Mouse (Mus musculus) embryonic facial prominence, embryonic 15.5 days (tissue): ENCODE data around the gene Ifna6. TPM values are rescaled to one million over a fixed set of nuclear protein-coding genes. Genes with fewer than 3 reads are reported as not detected.

Experiments used
- ATAC-seq: fragments of 200-750 bp; cut with Nextera tagmentation; 2 replicates; pipeline ENCODE4 v1.8.0; 2017; ENCODE audit warnings: low read depth, moderate TSS enrichment; ENCODE audit not compliant: insufficient number of reproducible peaks, low FRiP score, low TSS enrichment
- H3K27ac ChIP-seq: fragments of 300-500 bp; sonication (generic); replicated peaks from 2 replicates; pipeline ENCODE4 v1.5.1; 2015; ENCODE audit warnings: mild to moderate bottlenecking, inconsistent platforms
- H3K27me3 ChIP-seq: fragments of 300-500 bp; sonication (generic); 2 replicates; pipeline ENCODE4 v1.6.1; 2015; ENCODE audit warnings: inconsistent platforms
- H3K36me3 ChIP-seq: fragments of 300-500 bp; sonication (generic); 2 replicates; pipeline ENCODE4 v1.6.1; 2015; ENCODE audit warnings: mild to moderate bottlenecking, inconsistent platforms
- H3K4me1 ChIP-seq: fragments of 300-500 bp; sonication (generic); 2 replicates; pipeline ENCODE4 v1.6.1; 2015; ENCODE audit warnings: inconsistent platforms
- H3K4me2 ChIP-seq: fragments of 300-500 bp; sonication (generic); replicated peaks from 2 replicates; pipeline ENCODE4 v1.6.1; 2015; ENCODE audit warnings: mild to moderate bottlenecking, inconsistent platforms
- H3K4me3 ChIP-seq: fragments of 300-500 bp; sonication (generic); replicated peaks from 2 replicates; pipeline ENCODE4 v1.5.1; 2015; ENCODE audit warnings: mild to moderate bottlenecking, inconsistent platforms
- H3K9ac ChIP-seq: fragments of 300-500 bp; sonication (generic); 2 replicates; pipeline ENCODE4 v1.6.1; 2015; ENCODE audit warnings: inconsistent platforms
- H3K9me3 ChIP-seq: fragments of 300-500 bp; sonication (generic); replicated peaks from 2 replicates; pipeline ENCODE4 v1.6.1; 2016; ENCODE audit warnings: inconsistent platforms
- WGBS: fragments of 180-500 bp; shearing (Covaris S2); methylation state at CpG from one replicate; pipeline ENCODE4 v1.1.7; 2015; 5-methylcytosine and 5-hydroxymethylcytosine counted together
- polyA plus RNA-seq: library from polyadenylated mRNA; unstranded; fragments of >200 nt; fragmentation: Nextera tagmentation; extraction: Ambion mirVana; gene quantifications from 2 replicates; pipeline ENCODE4 v1.2.1, GENCODE M21; 2015

The Ifna6 gene
- polyA plus RNA-seq, 1 experiment from 2014 or later = not detected

DNA sequence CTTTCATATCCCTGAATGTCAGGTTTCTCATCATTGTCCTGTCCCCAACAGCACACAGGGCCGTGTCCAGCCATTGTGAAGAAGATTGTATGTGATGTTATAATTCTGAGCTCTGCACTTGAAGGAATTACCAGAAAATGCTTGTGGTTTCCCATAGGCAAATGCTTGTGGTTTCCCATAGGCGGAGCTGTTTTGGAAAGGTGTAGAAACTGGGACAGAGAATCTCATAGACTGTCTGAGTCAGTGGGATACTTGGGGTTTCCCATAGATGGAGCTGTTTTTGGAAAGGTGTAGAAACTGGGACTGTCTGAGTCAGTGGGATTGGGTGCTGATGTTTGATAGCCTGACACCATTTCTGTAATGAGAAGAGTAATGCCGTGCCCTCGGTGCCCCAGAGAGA, 49.3 kb downstream of the Ifna6 start:
- Histone ChIP-seq H3K4me3 (no peak overlapping the region), H3K9ac (no peak overlapping the region), H3K4me2 (no peak overlapping the region), H3K27ac (no peak overlapping the region), H3K27me3 (peaks cover 3% of the 10 kb centered on the region; the same call in 1 of the 2 replicates), H3K9me3 (no peaks in the 10 kb centered on the region), H3K4me1 (no peaks in the 10 kb centered on the region), H3K36me3 (no peaks in the 10 kb centered on the region)
- 75% methylated on average over 4 of the region's 4 CpGs for WGBS
- no peak for ATAC-seq

Other genes with a start within 250 kb of the Ifna6 start
- gene Ifna9, start 235.0 kb upstream of the Ifna6 start, polyA plus RNA-seq = not detected in 2 replicates
- not detected in 2 replicates for gene Ifna12, start 224.0 kb upstream of the Ifna6 start, polyA plus RNA-seq
- gene C87499, start 193.0 kb upstream of the Ifna6 start, polyA plus RNA-seq = not detected in 2 replicates
- not detected in 2 replicates for gene Ifna13, start 183.0 kb upstream of the Ifna6 start, polyA plus RNA-seq
- not detected in 2 replicates for gene Ifna16, start 150.5 kb upstream of the Ifna6 start, polyA plus RNA-seq
- gene Ifna2, start 143.5 kb upstream of the Ifna6 start, polyA plus RNA-seq = not detected in 2 replicates
- not detected in 2 replicates for gene Ifnab, start 136.1 kb upstream of the Ifna6 start, polyA plus RNA-seq
- gene Gm26566, start 105.6 kb upstream of the Ifna6 start, polyA plus RNA-seq = 0.72 and 1.2 TPM in 2 replicates
- 90.9 and 93.4 TPM in 2 replicates for gene Klhl9, start 105.0 kb upstream of the Ifna6 start, polyA plus RNA-seq
- not detected in 2 replicates for gene Gm13271, start 72.5 kb upstream of the Ifna6 start, polyA plus RNA-seq
- gene Gm13283, start 67.3 kb upstream of the Ifna6 start, polyA plus RNA-seq = 0.32 and 0.75 TPM in 2 replicates
- 0.49 and 0.58 TPM in 2 replicates for gene Gm13290, start 53.6 kb upstream of the Ifna6 start, polyA plus RNA-seq
- not detected in 2 replicates for gene Gm13289, start 50.5 kb upstream of the Ifna6 start, polyA plus RNA-seq
- gene Gm13272, start 47.6 kb upstream of the Ifna6 start, polyA plus RNA-seq = not detected in 2 replicates
- gene Ifnz, start 45.3 kb upstream of the Ifna6 start, polyA plus RNA-seq = 0.28 and 0.69 TPM in 2 replicates
- gene Gm13276, start 41.7 kb upstream of the Ifna6 start, polyA plus RNA-seq = 1.0 TPM in 1 of 2 replicates, not detected in the other
- gene Gm13277, start 38.8 kb upstream of the Ifna6 start, polyA plus RNA-seq = not detected in 2 replicates
- not detected in 2 replicates for gene Gm13278, start 35.9 kb upstream of the Ifna6 start, polyA plus RNA-seq
- gene Gm13275, start 32.9 kb upstream of the Ifna6 start, polyA plus RNA-seq = not detected in 2 replicates
- gene Gm13279, start 30.0 kb upstream of the Ifna6 start, polyA plus RNA-seq = not detected in 2 replicates
- gene Gm13285, start 27.8 kb upstream of the Ifna6 start, polyA plus RNA-seq = 1.7 TPM in 2 replicates
- not detected in 2 replicates for gene Gm13287, start 24.2 kb upstream of the Ifna6 start, polyA plus RNA-seq
- not detected in 2 replicates for gene Gm13288, start 21.9 kb upstream of the Ifna6 start, polyA plus RNA-seq
- not detected in 2 replicates for gene Ifna7, start 11.2 kb upstream of the Ifna6 start, polyA plus RNA-seq
- gene Ifna11, start 7.5 kb upstream of the Ifna6 start, polyA plus RNA-seq = not detected in 2 replicates
- not detected in 2 replicates for gene Ifna5, start 8.1 kb downstream of the Ifna6 start, polyA plus RNA-seq
- gene Ifna4, start 14.4 kb downstream of the Ifna6 start, polyA plus RNA-seq = not detected in 2 replicates
- gene Ifna1, start 22.7 kb downstream of the Ifna6 start, polyA plus RNA-seq = not detected in 2 replicates
- gene Ifne, start 52.8 kb downstream of the Ifna6 start, polyA plus RNA-seq = not detected in 2 replicates